Mouse (Mus musculus): ENCODE measurements at regions not wholly inside any gene's neighbourhood (a gene's known extent, or its start where the extent isn't known, plus 50 kb on each side); places are given as distances from the start of the nearest gene placed in this dataset.
A peak's percentile ranks its signal among the peaks of the same experiment; 100 is the strongest.

- no peaks in the 10 kb centered on the region for H3K4me1 ChIP-seq (replicated peaks)
- no peak overlapping the region for H3K9ac ChIP-seq
- ATAC-seq (ENCODE audit: low read depth) = peak; percentile 19; the same call in 1 of the 2 replicates
- no peaks in the 10 kb centered on the region for H3K27me3 ChIP-seq
- no peak overlapping the region for H3K4me3 ChIP-seq
- WGBS = 75% methylated on average over 7 of the region's 7 CpGs
- H3K9me3 ChIP-seq = no peaks in the 10 kb centered on the region
- no peaks in the 10 kb centered on the region for H3K36me3 ChIP-seq
- H3K27ac ChIP-seq (replicated peaks) = no peak overlapping the region
- H3K4me2 ChIP-seq = no peak overlapping the region
These were observed 511.5 kb downstream of the Phf3 start for GRCm38 (mm10) chr1:30362072-30362769.

- Histone ChIP-seq H3K9ac (no peak overlapping the region), H3K4me1 (replicated peaks) (no peaks in the 10 kb centered on the region), H3K4me2 (no peak overlapping the region), H3K4me3 (no peak overlapping the region), H3K36me3 (no peaks in the 10 kb centered on the region), H3K27me3 (no peaks in the 10 kb centered on the region), H3K27ac (replicated peaks) (no peak overlapping the region), H3K9me3 (no peaks in the 10 kb centered on the region)
- 71% methylated on average over 6 of the region's 6 CpGs for WGBS
- ATAC-seq (ENCODE audit: low read depth) = no peak
These were observed 553.0 kb downstream of the Phf3 start for GRCm38 (mm10) chr1:30320657-30321262.

GRCm38 (mm10) chr1:30318195-30318594 lies 555.5 kb downstream of the Phf3 start:
- no peak overlapping the region for H3K9ac ChIP-seq
- no peaks in the 10 kb centered on the region for H3K9me3 ChIP-seq
- ATAC-seq (ENCODE audit: low read depth) = no peak
- no peak overlapping the region for H3K4me3 ChIP-seq
- no peak overlapping the region for H3K4me2 ChIP-seq
- 80% methylated on average over 8 of the region's 8 CpGs for whole genome bisulfite sequencing
- no peak overlapping the region for H3K27ac ChIP-seq (replicated peaks)
- no peaks in the 10 kb centered on the region for H3K27me3 ChIP-seq
- no peaks in the 10 kb centered on the region for H3K36me3 ChIP-seq
- H3K4me1 ChIP-seq (replicated peaks) = no peaks in the 10 kb centered on the region

- H3K27ac ChIP-seq (replicated peaks) = no peak overlapping the region
- no peak overlapping the region for H3K4me2 ChIP-seq
- no peaks in the 10 kb centered on the region for H3K27me3 ChIP-seq
- no peak overlapping the region for H3K9ac ChIP-seq
- no peak overlapping the region for H3K4me3 ChIP-seq
- H3K9me3 ChIP-seq = no peaks in the 10 kb centered on the region
- 66% methylated on average over 2 of the region's 2 CpGs for WGBS
- ATAC-seq (ENCODE audit: low read depth) = no peak
- no peaks in the 10 kb centered on the region for H3K36me3 ChIP-seq
- no peaks in the 10 kb centered on the region for H3K4me1 ChIP-seq (replicated peaks)
These were observed 584.6 kb downstream of the Phf3 start for GRCm38 (mm10) chr1:30289073-30289472.

- H3K9me3 ChIP-seq = no peaks in the 10 kb centered on the region
- 63% methylated on average over 2 of the region's 2 CpGs for WGBS
- no peak overlapping the region for H3K4me2 ChIP-seq
- H3K4me1 ChIP-seq (replicated peaks) = no peaks in the 10 kb centered on the region
- no peaks in the 10 kb centered on the region for H3K36me3 ChIP-seq
- no peak overlapping the region for H3K9ac ChIP-seq
- no peak for ATAC-seq (ENCODE audit: low read depth)
- H3K27ac ChIP-seq (replicated peaks) = no peak overlapping the region
- no peaks in the 10 kb centered on the region for H3K27me3 ChIP-seq
- no peak overlapping the region for H3K4me3 ChIP-seq
These were observed 611.3 kb downstream of the Phf3 start for GRCm38 (mm10) chr1:30262418-30262817.

- WGBS = 75% methylated on average over 3 of the region's 3 CpGs
- Histone ChIP-seq H3K9me3 (no peaks in the 10 kb centered on the region), H3K4me3 (no peak overlapping the region), H3K4me1 (replicated peaks) (no peaks in the 10 kb centered on the region), H3K36me3 (no peaks in the 10 kb centered on the region), H3K27me3 (no peaks in the 10 kb centered on the region), H3K27ac (replicated peaks) (no peak overlapping the region), H3K4me2 (no peak overlapping the region), H3K9ac (no peak overlapping the region)
- no peak for ATAC-seq (ENCODE audit: low read depth)
These were observed 614.2 kb downstream of the Phf3 start for GRCm38 (mm10) chr1:30259547-30259946.

- ATAC-seq (ENCODE audit: low read depth) = peak; percentile 47; the same call in 1 of the 2 replicates
- Histone ChIP-seq H3K4me1 (replicated peaks) (peaks cover 8% of the 10 kb centered on the region), H3K9ac (no peak overlapping the region), H3K27me3 (no peaks in the 10 kb centered on the region), H3K9me3 (no peaks in the 10 kb centered on the region), H3K4me2 (no peak overlapping the region), H3K36me3 (no peaks in the 10 kb centered on the region), H3K27ac (replicated peaks) (no peak overlapping the region), H3K4me3 (no peak overlapping the region)
- 19% methylated on average over 4 of the region's 4 CpGs for WGBS
These were observed 656.9 kb downstream of the Phf3 start for GRCm38 (mm10) chr1:30216764-30217348.

GRCm38 (mm10) chr1:30204608-30205262 lies 669.0 kb downstream of the Phf3 start:
- H3K4me1 ChIP-seq (replicated peaks) = no peaks in the 10 kb centered on the region
- no peak overlapping the region for H3K27ac ChIP-seq (replicated peaks)
- no peak overlapping the region for H3K4me3 ChIP-seq
- WGBS = 81% methylated on average over 2 of the region's 2 CpGs
- no peaks in the 10 kb centered on the region for H3K36me3 ChIP-seq
- H3K27me3 ChIP-seq = no peaks in the 10 kb centered on the region
- no peak overlapping the region for H3K4me2 ChIP-seq
- no peak for ATAC-seq (ENCODE audit: low read depth)
- H3K9me3 ChIP-seq = no peaks in the 10 kb centered on the region
- no peak overlapping the region for H3K9ac ChIP-seq

- Histone ChIP-seq H3K27ac (replicated peaks) (no peak overlapping the region), H3K9ac (no peak overlapping the region), H3K4me3 (no peak overlapping the region), H3K4me1 (replicated peaks) (no peaks in the 10 kb centered on the region), H3K27me3 (no peaks in the 10 kb centered on the region), H3K9me3 (no peaks in the 10 kb centered on the region), H3K4me2 (no peak overlapping the region), H3K36me3 (no peaks in the 10 kb centered on the region)
- 47% methylated on average over 2 of the region's 2 CpGs for WGBS
- no peak for ATAC-seq (ENCODE audit: low read depth)
These were observed 697.5 kb downstream of the Phf3 start for GRCm38 (mm10) chr1:30176225-30176624.

GRCm38 (mm10) chr1:30144997-30145396 lies 728.7 kb downstream of the Phf3 start:
- Histone ChIP-seq H3K27me3 (no peaks in the 10 kb centered on the region), H3K4me3 (no peak overlapping the region), H3K9ac (no peak overlapping the region), H3K4me1 (replicated peaks) (no peaks in the 10 kb centered on the region), H3K36me3 (no peaks in the 10 kb centered on the region), H3K27ac (replicated peaks) (no peak overlapping the region), H3K4me2 (no peak overlapping the region), H3K9me3 (no peaks in the 10 kb centered on the region)
- WGBS = 87% methylated on average over 4 of the region's 4 CpGs
- ATAC-seq (ENCODE audit: low read depth) = no peak

- 88% methylated on average over 3 of the region's 3 CpGs for WGBS
- Histone ChIP-seq H3K4me2 (no peak overlapping the region), H3K36me3 (no peaks in the 10 kb centered on the region), H3K9me3 (no peaks in the 10 kb centered on the region), H3K4me3 (no peak overlapping the region), H3K27ac (replicated peaks) (no peak overlapping the region), H3K27me3 (no peaks in the 10 kb centered on the region), H3K9ac (no peak overlapping the region), H3K4me1 (replicated peaks) (no peaks in the 10 kb centered on the region)
- no peak for ATAC-seq (ENCODE audit: low read depth)
These were observed 759.5 kb downstream of the Phf3 start for GRCm38 (mm10) chr1:30114186-30114585.

Data from neural tube, embryonic 13.5 days (tissue).